Mouse (Mus musculus) B cell, adult 2 months (primary cell): ENCODE data around the gene Mlx.
"Not testable (repeated sequence)": the region's sequence is repeated elsewhere in the genome, so short reads cannot be mapped to it uniquely, and the experiment has no call there.

ENCODE experiments used
- DNase-seq, 2 experiments: peaks; one replicate each; pipeline ENCODE4 v3.0.0; 2022

The Mlx gene

DNA sequence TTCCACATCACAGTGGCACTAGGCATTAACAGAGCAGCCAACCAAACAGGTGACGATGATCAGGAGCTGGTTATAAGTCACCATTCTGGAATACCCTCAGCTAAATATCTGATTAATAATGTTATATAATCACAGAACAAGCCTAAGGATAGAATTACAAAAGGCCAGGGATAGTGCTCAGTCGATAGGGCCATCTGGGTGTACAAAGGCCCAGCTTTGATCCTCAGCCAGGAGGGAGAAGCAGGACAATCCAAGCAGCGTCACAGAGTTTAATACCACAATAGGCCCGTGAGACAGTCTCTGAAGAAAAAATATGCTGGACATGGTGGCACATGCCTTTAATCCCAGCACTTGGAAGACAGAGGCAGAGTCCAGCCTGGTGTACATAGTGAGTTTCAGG is 22.3 kb downstream of the Mlx start:
- no peak for DNase-seq

DNA sequence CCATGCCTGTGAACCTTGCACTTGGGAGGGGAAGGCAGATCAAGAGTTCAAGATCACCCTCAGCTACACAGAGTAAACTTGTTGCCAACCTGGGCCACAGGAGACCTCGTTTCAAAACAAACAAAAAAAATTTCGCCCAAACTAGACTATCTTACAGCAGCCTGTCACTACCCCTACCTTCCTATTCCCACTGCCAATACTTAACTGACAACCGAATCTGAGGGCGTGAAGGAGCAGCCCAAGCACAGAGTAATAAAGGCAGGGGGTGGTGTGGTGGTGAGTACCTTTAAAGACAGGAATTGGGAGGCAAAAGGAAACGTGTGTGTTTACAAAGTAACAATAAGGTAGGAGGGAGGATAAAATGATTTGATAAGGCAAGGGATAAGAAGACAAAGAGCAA is 23.6 kb downstream of the Mlx start:
- no peak for DNase-seq

- no peak for DNase-seq
These were observed 24.1 kb downstream of the Mlx start for GRCm38 (mm10) chr11:101111178-101111577.

DNA sequence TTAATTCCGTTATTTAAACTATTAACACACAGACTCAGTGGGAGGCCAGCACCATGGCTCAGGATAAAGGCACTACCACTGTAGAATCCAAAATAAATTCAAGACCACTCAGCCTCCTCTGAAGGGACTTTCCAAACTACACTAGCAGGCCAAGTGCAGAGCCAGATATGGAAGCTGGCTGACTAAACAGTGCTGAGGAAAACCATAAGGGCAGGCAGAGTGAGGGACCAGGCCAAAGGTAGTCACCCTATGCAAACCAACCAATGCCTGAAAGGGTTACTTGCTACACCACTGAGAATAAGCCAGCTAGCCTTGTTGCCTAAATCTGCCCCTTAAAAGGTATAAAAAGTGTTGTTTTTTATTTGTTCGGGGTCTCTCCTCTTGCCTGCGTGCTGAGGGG is 25.1 kb downstream of the Mlx start:
- no peak for DNase-seq

DNA sequence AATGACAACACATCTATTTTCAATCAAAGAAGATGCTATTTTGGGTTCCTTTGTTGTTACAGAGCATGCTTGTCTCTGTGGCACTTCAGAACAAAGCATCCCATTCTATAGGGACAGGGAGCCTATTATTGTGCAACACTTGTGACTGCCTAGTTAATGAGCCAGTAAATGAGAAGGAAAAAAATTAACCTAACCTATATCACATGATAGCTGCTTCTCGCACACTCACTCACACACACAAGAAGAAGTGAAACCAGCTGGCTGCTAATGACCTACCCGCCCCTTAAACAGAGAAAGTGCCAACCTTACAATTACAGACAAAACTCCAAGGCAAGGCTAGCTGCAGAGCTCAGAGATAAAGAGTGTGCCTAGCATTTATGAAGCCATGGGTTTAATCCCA is 28.5 kb downstream of the Mlx start:
- DNase-seq = peak; percentile 66 to 67

DNA sequence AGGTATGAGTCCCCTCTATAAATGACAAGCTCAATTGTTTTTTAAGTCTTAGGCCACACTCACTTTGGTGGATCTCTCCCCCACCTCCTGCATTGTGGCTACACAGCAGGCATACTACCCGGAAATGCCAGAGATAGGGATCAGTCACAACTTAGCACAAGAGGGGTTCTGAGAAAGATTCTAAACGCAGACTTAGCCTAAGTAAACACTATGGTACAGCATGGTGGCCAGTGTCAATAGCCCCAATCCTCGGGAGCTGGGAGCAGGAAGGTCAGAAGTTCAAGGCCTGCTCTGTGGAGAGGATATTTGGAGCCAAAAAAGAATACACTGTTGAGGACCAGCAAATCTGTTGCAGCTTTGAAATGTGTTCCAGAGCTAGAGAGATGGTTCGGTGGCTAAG is 31.0 kb downstream of the Mlx start:
- no peak for DNase-seq

GRCm38 (mm10) chr11:101119131-101119760 is 32.2 kb downstream of the Mlx start:
- DNase-seq = peak in 1 of 2 experiments; percentile 26

DNA sequence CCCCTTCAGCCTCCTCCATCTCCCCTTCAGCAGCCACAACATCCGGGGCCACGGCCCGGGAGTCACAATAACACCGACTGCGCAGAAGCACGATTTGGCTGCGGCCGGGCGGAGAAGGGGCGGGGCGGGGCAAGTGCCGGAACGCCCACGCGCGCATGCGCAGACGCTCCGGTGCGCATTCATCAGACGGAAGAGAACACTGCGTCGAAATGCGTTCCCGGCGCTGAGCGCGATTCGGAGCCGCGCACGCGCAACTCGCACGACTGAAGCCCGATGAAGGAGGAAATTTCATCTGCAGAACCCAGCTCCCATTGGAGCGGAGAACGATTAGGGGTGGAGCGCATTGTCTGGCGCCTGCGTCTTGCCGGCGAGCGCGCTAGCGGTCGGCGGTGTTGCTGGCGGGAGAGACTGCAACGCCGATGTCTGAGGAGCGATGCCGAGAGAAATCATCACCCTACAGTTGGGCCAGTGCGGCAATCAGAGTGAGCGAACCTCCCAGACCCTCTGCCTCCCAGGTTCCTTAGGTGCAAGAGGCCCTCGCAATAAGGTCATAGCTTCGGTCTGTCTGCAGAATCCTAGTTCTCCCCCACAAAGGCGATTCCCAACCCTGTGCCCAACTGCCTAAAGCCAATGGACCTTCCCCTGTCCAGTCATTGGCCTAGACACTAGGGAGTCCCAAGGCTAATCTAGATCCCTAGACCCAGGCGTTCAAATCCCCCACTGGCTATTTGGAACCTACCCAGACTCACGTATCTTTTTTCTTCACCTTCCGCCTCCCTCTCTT is 32.9 kb downstream of the Mlx start, which contains the start of the genes Retreg3 and Tubg1:
TSS of gene Retreg3 (minus strand) at position 133 of the 784 bp plus-strand sequence.
TSS of gene Tubg1 (plus strand) at position 178 of the 784 bp plus-strand sequence.
- DNase-seq = peak; percentile 99

DNA sequence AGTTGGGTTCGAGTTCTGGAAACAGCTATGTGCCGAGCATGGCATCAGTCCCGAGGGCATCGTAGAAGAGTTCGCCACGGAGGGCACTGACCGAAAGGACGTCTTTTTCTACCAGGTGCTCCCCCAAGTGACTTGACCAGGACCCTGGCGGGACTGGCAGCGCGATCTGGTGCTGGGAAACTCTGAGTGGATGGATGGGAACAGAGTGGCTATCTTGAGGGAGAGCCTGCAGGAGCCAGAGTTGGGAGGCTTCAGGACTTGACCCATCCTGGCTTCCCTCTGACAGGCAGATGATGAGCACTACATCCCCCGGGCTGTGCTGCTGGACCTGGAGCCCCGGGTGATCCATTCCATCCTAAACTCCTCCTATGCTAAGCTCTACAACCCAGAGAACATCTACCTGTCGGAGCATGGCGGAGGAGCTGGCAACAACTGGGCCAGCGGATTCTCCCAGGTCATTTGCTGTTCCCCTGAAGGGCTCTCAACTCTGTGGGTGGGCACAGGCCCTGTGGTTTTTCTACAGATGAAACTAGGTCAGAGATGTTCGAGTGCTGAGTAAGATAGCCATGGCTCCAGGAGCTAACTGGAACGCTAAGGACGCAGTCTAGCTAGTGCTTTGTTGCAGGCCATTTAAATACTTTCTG is 33.6 kb downstream of the Mlx start:
- no peak for DNase-seq

DNA sequence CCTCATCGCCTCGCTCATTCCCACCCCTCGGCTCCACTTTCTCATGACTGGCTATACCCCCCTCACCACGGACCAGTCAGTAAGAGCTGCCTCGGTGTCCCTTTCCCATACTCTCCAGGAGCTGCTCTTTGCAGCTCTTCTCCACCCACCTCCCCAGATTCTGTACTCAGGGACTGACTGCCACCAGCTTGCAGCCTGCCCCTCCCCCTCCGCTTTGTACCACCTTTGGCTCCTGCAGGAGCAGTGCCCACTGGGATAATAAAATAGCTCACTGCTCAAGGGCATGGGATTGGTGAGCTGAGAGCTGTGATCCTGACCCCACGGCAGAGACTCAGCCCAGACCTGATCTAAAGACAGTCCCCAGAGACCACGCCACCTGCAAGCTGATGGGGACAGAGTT is 37.4 kb downstream of the Mlx start:
- DNase-seq = not testable (repeated sequence)

GRCm38 (mm10) chr11:101125008-101125407 is 37.9 kb downstream of the Mlx start:
- DNase-seq = not testable (repeated sequence)

GRCm38 (mm10) chr11:101127075-101127474 is 40.0 kb downstream of the Mlx start:
- DNase-seq = peak; percentile 67 to 69

DNA sequence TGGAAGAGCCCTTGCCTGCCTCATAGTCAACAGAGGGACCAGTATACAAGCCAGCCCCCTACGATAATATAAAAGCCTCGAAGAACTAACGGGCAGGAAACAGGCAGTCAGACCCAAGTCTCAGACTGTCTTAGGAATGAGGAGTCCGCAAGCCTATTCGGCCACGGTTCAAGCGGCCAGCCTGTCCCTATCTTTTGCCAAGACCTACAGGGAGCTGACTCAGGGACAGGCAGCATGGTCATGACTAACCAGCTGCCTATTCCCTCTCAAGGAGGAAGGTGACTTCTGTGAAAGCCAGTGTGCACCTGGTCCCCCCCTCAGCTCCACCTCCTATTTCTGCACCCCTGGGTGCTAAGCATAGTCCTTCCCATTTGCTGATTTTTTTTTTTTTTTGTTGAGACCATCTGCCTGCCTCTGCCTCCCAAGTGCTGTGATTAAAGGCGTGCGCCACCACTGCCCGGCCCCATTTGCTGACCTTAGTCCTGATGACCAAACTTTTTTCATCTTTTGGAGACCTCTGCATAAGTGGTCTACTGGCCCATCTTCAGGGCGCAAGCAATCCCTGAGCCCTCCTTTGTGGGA is 42.0 kb downstream of the Mlx start:
- DNase-seq = no peak

- DNase-seq = no peak
These were observed 43.1 kb downstream of the Mlx start for GRCm38 (mm10) chr11:101130056-101130756.

DNA sequence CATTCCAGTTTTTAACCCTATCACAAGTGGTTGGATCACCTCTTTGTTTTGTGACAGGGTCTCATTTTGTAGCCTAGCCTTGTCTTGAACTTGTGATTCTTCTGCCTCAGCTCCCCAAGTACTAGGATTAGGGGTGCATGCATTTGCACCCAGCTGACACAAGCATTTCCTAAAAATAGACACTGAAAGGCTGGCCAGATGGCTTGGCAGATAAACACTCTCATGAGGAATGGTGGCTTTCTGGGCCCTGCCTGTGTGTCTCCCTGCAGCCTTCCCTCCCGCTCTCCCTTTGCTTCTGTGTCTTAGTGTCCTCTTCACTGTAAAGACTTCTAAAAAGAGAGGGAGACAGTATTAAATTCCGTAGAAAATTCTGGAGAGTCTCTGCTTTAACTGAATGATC is 44.1 kb downstream of the Mlx start:
- no peak for DNase-seq

DNA sequence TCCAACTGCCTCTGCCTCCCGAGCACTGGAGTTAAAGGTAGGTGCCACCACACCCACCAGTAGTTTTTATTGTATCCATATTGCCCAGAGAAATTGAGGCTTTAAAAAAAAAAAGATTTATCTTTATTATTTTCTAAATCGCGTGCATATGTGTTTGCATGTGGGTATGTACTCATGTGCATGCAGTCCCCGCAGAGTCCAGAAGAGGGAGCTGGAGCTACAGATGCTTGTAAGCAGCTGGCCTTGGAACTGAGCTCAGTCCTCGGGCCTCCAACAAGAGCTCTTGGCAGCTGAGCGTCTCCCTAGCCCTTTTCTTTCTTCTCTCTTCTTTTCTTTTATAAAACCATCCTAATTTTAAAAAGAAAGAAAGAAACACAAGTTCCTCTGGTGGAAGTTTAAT is 44.6 kb downstream of the Mlx start:
- DNase-seq = peak in 1 of 2 experiments; percentile 28

GRCm38 (mm10) chr11:101133037-101133436 is 46.0 kb downstream of the Mlx start:
- DNase-seq = no peak

DNA sequence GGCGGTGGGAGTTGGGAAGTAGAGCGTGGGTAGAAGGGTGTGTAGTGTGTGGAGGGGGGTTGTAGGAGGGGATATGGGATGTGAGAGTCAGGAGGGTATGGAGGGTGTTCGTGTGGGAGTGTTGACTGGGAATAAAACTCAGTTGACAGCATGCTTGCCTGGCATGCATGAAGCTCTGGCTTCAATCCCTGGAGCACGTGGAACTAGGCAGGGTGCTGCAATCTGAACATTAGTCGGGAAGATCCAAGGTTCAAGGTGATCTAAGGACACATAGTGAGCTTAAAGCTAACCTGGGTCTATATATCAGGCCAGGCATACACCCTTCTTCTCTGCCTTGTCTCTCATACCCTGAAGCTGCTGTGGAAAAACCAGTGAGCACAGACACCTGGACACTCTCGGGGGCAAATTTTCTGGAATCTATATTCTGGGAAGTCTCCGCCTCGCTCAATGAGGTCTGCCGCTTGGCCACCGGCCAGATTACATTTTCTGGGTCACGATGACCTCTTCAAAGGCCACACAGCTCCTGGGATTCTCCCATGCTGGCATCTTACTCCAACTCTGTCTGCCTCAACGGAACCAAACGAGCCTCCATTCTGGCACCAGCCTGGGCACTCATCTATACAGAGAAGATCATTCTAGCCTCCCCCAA is 47.3 kb downstream of the Mlx start:
- DNase-seq = no peak

- no peak for DNase-seq
These were observed 49.9 kb downstream of the Mlx start for GRCm38 (mm10) chr11:101137000-101137399.

DNA sequence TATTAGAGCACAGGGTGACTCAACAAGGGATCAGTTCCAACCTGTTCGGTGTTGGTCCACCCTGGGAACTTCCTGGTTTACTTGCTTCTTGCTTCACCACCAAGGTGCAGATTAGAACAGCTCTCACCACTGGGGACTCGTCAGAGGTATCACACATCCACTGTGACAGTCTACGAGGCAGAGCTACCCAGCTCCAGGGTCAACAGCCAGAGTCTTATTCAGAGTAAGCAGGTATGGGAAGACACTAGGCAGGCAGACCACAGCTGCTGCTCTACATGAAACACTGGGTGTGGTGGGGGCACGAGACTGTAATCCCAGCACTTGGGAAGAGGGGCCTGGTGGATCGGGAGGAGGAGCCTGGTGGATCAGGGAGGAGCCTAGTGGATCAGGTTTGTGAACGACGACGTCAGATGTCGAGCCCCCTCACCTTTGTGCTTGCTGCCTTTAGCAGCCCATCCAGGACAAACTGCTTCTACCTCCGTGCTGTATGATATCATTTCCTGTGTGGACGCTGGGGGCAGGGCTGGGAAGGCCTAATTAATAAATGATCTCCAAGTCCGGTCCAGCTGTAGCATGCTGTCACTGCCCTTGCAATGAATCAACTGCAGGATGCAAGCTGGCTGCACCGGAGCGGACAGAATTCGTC is 51.6 kb downstream of the Mlx start:
- DNase-seq = no peak

DNA sequence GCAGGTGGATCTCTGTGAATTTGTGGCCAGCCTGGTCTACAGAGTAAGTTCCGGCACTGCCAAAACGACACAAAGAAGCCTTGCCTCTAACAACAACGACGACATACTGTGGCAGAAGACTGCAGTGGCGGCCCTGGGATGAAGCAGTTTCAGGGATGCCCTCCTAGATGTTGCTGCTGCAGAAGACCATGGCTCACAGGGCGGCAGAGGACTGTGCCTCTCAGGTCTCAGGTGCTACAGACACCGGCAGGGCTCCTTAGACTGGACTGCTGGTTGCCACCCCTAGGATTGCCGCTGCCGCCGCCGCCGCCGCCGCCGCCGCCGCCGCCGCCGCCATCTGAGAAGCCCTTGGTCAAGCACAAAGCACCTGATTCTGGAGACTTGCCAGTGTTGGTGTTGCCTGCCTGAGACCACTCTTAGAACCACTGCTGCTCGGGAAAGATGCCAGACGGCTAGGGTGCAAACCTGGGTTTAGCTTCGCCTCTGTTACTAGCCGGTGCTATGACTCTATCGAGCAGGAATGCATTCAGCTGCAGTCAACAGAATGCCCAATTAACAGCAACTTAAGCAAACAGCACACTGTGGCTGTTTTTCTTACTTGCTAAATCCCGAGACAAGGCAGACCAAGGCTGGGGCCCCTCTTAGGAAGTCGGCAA is 53.2 kb downstream of the Mlx start:
- no peak for DNase-seq
